Mouse (Mus musculus) c-Kit-positive CD71-positive TER-119-negative erythroid progenitor cells, embryonic 14.5 days (primary cell): Measurements from ENCODE around the gene Tcea3.

Experiments used
- DNase-seq: peaks from one replicate; pipeline ENCODE4 v3.0.0-alpha.2; 2013; ENCODE audit warnings: low read depth

The Tcea3 gene

GRCm38 (mm10) chr4:136320016-136320415 lies 72.5 kb downstream of the Tcea3 start:
- DNase-seq = no peak

- DNase-seq = no peak
Observed at GRCm38 (mm10) chr4:136324226-136324625, 76.7 kb downstream of the Tcea3 start.
